Mouse (Mus musculus): ENCODE results near the gene Adgre1. TPM values are rescaled to one million over a fixed set of nuclear protein-coding genes. Genes with fewer than 3 reads are reported as not detected.

The Adgre1 gene
- 11.6 TPM for polyA plus RNA-seq (2014; fragmentation: Illumina TruSeq; extraction: RNeasy Lipid Tissue Mini Kit (QIAGEN cat#74804); ENCODE audit: low read depth, low replicate concordance)

DNA sequence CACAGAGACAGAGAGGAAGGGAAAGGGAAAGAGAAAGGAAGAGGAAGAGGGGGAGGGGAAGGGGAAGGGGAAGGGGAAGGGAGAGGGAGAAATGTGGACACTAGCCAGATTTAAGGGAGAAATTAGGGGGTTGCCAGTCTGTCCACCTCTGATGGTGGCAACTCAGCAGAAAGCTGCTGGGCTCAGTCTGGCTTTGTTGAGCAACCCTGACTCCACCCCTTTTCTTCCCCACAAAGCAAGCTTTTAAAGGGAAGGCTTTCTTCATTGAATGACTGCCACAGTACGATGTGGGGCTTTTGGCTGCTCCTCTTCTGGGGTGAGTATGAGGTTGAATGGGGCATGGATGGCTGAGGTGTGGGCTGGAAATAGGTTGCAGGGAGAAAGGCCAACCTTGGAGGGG is at the start of gene Adgre1:
Gene Adgre1, plus strand, starts transcription at position 251 of the 400 bp plus-strand sequence.

Other genes with a start within 250 kb of the Adgre1 start
- not detected for gene Cd70, start 208.9 kb upstream of the Adgre1 start, polyA plus RNA-seq (2014; fragmentation: Illumina TruSeq; extraction: RNeasy Lipid Tissue Mini Kit (QIAGEN cat#74804); ENCODE audit: low read depth, low replicate concordance)
- gene Tnfsf14, start 164.5 kb upstream of the Adgre1 start, polyA plus RNA-seq (2014; fragmentation: Illumina TruSeq; extraction: RNeasy Lipid Tissue Mini Kit (QIAGEN cat#74804); ENCODE audit: low read depth, low replicate concordance): not detected
- 3,590 TPM for gene C3, start 130.6 kb upstream of the Adgre1 start, polyA plus RNA-seq (2014; fragmentation: Illumina TruSeq; extraction: RNeasy Lipid Tissue Mini Kit (QIAGEN cat#74804); ENCODE audit: low read depth, low replicate concordance)
- 2.3 TPM for gene Gpr108, start 110.2 kb upstream of the Adgre1 start, polyA plus RNA-seq (2014; fragmentation: Illumina TruSeq; extraction: RNeasy Lipid Tissue Mini Kit (QIAGEN cat#74804); ENCODE audit: low read depth, low replicate concordance)
- 1.7 TPM for gene Trip10, start 109.2 kb upstream of the Adgre1 start, polyA plus RNA-seq (2014; fragmentation: Illumina TruSeq; extraction: RNeasy Lipid Tissue Mini Kit (QIAGEN cat#74804); ENCODE audit: low read depth, low replicate concordance)
- gene Vav1, start 79.6 kb upstream of the Adgre1 start, polyA plus RNA-seq (2014; fragmentation: Illumina TruSeq; extraction: RNeasy Lipid Tissue Mini Kit (QIAGEN cat#74804); ENCODE audit: low read depth, low replicate concordance): 0.53 TPM
- gene Vmn2r120, start 186.8 kb downstream of the Adgre1 start, polyA plus RNA-seq (2014; fragmentation: Illumina TruSeq; extraction: RNeasy Lipid Tissue Mini Kit (QIAGEN cat#74804); ENCODE audit: low read depth, low replicate concordance): not detected